Mouse (Mus musculus) stomach, adult 2 months (tissue): ENCODE data around the gene Vmn2r8. TPM values are rescaled to one million over a fixed set of nuclear protein-coding genes. Genes with fewer than 3 reads are reported as not detected.

Experiments used
- polyA plus RNA-seq: library from polyadenylated mRNA; depleted of rRNA; stranded (reverse); fragments of >200 nt; gene quantifications from 2 replicates; pipeline ENCODE4 v1.2.3, GENCODE M21; 2012; rRNA removed

Gene Vmn2r8
- not detected in 2 replicates for polyA plus RNA-seq

GRCm38 (mm10) chr5:108808750-108809149 lies at the start of gene Vmn2r8:
Vmn2r8 (minus strand) TSS chr5:108808850.

GRCm38 (mm10) chr5:108852501-108852900 lies 43.9 kb upstream of the Vmn2r8 start, which contains the start of gene Vmn2r9:
Vmn2r9 (minus strand) TSS chr5:108852601.

DNA sequence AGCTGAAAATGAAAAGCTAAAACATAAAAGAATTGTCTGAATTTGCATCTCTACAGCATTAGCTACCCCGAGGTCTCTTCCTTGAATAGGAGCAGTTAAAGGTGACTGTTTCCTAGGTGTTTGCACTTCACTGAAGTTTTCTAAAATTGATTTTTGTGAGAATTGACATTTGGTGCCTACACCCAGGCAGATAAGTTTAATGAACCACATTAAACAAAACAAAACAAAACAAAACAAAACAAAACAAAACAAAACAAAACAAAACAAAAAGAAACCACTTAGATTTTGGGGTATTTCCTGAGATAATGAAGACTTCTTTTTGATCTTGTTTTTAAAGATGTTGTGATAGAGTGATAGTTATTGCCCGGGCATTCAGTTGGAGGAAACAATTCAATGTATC lies 13.4 kb downstream of the Vmn2r8 start, which contains the start of gene Tmed11:
Tmed11 (minus strand) TSS at position 101 of the 400 bp plus-strand sequence.

DNA sequence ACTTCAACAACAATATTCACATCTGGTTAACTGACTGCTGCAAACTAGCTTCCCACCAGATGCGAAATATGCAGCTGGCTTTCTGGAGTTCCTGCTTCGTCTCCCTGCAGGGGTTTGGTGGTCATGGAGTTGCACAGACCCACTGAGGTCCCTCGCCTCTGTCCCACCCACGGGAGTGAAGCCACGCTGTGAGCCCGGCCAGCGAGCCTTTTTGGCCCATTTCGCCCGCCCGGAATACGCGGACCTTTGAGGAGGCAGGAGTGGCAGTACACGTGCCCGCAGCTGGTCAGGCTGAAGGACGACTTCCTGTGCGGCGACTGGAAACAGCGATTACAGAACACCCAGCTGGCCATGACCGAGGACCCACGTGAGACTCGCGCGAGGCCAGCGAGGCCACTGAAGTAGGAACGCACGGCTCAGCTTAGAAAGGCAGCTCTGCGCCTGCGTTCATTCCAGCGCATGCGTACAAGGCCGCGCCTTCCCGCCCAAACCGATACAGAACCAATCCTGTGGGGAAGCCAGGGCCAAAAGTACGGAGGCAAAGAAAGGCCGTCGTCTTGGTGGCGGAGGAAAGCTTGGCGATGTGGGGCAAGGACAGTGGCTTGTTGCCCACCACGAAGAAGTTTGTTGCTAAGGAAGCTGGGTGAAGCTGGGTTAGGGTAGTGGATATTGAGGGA lies 33.9 kb downstream of the Vmn2r8 start, which contains the start of gene Rnf212:
Rnf212 (minus strand) TSS at position 353 of the 677 bp plus-strand sequence.

Other genes with a start within 250 kb of the Vmn2r8 start
- 48.0 and 52.9 TPM in 2 replicates for gene Gak, start 179.1 kb downstream of the Vmn2r8 start, polyA plus RNA-seq
- gene Tmem175, start 179.1 kb downstream of the Vmn2r8 start, polyA plus RNA-seq: 19.2 and 21.3 TPM in 2 replicates
- gene Idua, start 148.5 kb downstream of the Vmn2r8 start, polyA plus RNA-seq: 10.5 and 10.8 TPM in 2 replicates
- gene Dgkq, start 139.2 kb downstream of the Vmn2r8 start, polyA plus RNA-seq: 5.6 TPM in 2 replicates
- gene Slc26a1, start 133.3 kb downstream of the Vmn2r8 start, polyA plus RNA-seq: 0.05 TPM in 1 of 2 replicates, not detected in the other
- gene Fgfrl1, start 116.5 kb downstream of the Vmn2r8 start, polyA plus RNA-seq: 24.7 and 26.5 TPM in 2 replicates
- gene Rnf212, start 33.9 kb downstream of the Vmn2r8 start, polyA plus RNA-seq: not detected in 2 replicates
- not detected in 2 replicates for gene Tmed11, start 13.5 kb downstream of the Vmn2r8 start, polyA plus RNA-seq
- not detected in 2 replicates for gene Vmn2r9, start 43.8 kb upstream of the Vmn2r8 start, polyA plus RNA-seq
- gene Vmn2r10, start 197.7 kb upstream of the Vmn2r8 start, polyA plus RNA-seq: not detected in 2 replicates